Mouse (Mus musculus) C2C12 (cell line): Measurements from ENCODE around the gene Zkscan17. TPM values are rescaled to one million over a fixed set of nuclear protein-coding genes. Genes with fewer than 3 reads are reported as not detected.

ENCODE experiments used
- H3K27me3 ChIP-seq: one replicate; pipeline ENCODE4 v1.6.1; 2011; ENCODE audit not compliant: control insufficient read depth, insufficient read depth, insufficient read length
- H3K36me3 ChIP-seq: one replicate; pipeline ENCODE4 v1.6.1; 2011; ENCODE audit not compliant: control insufficient read depth, insufficient read depth
- H3K4me3 ChIP-seq: one replicate; pipeline ENCODE4 v1.5.1; 2011; ENCODE audit warnings: mild to moderate bottlenecking, control low read depth; ENCODE audit not compliant: poor library complexity, insufficient read depth, severe bottlenecking
- H3K79me2 ChIP-seq: one replicate; pipeline ENCODE4 v1.6.1; 2011; ENCODE audit not compliant: control insufficient read depth, insufficient read depth
- H3K79me3 ChIP-seq: one replicate; pipeline ENCODE4 v1.6.1; 2011; ENCODE audit warnings: low read depth, control low read depth
- H3ac ChIP-seq: one replicate; pipeline ENCODE3; 2011; ENCODE audit warnings: low read depth; ENCODE audit not compliant: control insufficient read depth, insufficient read length
- CEBPB ChIP-seq: IDR thresholded peaks from one replicate; pipeline ENCODE4 v1.6.1; 2011; ENCODE audit warnings: low read depth, mild to moderate bottlenecking, control low read depth, moderate library complexity
- CTCF ChIP-seq: IDR thresholded peaks from one replicate; pipeline ENCODE4 v1.5.1; 2011; ENCODE audit not compliant: control insufficient read depth, insufficient read depth, insufficient read length
- FOSL1 ChIP-seq: IDR thresholded peaks from one replicate; pipeline ENCODE4 v1.8.0; 2011; ENCODE audit warnings: mild to moderate bottlenecking, low read length; ENCODE audit not compliant: poor library complexity, insufficient read depth, severe bottlenecking
- MAX ChIP-seq: IDR thresholded peaks from one replicate; pipeline ENCODE4 v1.6.1; 2011; ENCODE audit warnings: mild to moderate bottlenecking, control low read depth
- MYOD1 ChIP-seq: IDR thresholded peaks from one replicate; pipeline ENCODE4 v1.6.1; 2011; ENCODE audit warnings: low read depth; ENCODE audit not compliant: control insufficient read depth, insufficient read length
- MYOG ChIP-seq: IDR thresholded peaks from one replicate; pipeline ENCODE4 v1.6.1; 2011; ENCODE audit not compliant: control insufficient read depth, insufficient read length; ENCODE audit errors: extremely low read depth
- USF1 ChIP-seq: IDR thresholded peaks from one replicate; pipeline ENCODE4 v1.6.1; 2011; ENCODE audit warnings: low read depth, mild to moderate bottlenecking, control low read depth, moderate library complexity
- polyA plus RNA-seq: library from polyadenylated mRNA; unstranded; fragments of >200 nt; fragmentation: generic; extraction: Trizol; gene quantifications from one replicate; pipeline ENCODE4 v1.2.1, GENCODE M21; 2012; ENCODE audit warnings: missing spikeins

Zkscan17 gene
- polyA plus RNA-seq, 1 experiment: 21.5 TPM

DNA sequence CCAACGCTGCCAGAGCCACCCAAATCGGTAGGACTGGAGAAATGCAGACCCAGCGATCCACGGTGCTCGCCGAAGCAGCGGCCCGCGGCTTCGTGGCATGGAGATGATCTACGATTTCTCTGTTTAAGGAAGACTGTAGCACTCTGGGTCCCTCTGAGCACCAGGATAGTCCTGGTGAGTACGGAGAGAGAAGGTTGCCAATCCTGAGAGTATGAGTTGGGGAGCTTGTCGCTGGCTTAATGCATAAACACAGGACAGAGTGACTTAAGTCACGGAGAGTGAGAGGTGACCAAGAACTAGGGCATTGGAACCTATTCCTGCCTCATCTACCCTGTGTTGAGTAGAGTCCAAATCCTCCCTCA, 19.9 kb downstream of the Zkscan17 start:
- Histone ChIP-seq H3ac (peak overlapping the region; percentile 64), H3K79me3 (peaks cover 25% of the 10 kb centered on the region), H3K4me3 (peak overlapping the region; percentile 99), H3K79me2 (peaks cover 58% of the 10 kb centered on the region), H3K27me3 (no peaks in the 10 kb centered on the region), H3K36me3 (peaks cover 35% of the 10 kb centered on the region)
- no peak for TF ChIP-seq FOSL1
- TF ChIP-seq MYOG: no peak
- no peak for TF ChIP-seq MYOD1
- TF ChIP-seq USF1: no peak
- no peak for TF ChIP-seq CEBPB
- no peak for TF ChIP-seq CTCF
- TF ChIP-seq MAX: no peak

DNA sequence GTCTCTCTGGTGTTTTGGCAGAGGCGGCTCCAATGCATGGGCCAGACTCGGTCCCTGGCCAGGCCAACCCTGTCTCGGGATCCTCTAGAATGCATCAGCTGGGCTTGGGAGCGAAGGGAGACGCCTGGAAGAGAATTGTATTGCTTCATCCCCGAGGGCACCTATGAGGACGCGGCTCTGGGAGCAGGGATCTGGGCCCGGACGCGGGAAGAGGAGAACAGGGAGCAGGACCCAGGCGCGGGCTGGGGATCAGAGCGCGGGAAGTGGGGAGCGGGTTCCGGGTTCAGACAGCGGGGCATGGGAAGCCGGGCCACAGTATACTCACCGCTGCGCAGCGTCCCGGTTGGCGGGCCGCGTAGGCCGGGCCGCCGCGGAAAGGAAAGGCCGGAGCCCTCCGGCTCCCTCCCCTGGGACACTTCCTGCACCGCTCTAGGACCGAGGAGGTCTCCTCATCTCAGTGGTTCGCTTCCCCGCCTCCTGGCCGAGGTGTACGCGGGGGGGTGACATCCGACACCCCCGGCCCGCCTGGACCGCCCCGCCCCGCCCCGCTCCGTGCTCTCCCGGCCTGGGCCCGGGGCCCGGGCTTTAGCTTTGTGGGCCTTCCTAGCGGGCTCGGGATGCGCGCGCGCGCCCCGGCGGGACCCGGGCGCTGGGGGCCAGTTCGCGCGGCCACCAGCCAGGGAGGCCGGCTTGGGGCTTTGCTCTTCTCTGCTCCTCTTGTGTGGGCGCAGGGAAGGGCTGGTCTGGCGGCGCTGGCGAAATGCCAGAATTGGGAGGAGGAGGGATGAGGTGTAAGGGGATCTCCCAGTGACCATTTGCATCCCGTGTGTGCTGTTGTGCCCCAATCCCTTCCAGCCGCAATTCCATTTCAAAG, 20.5 kb downstream of the Zkscan17 start:
- H3K79me2 ChIP-seq: peaks cover 58% of the 10 kb centered on the region
- TF ChIP-seq MYOG: no peak
- TF ChIP-seq MYOD1: no peak
- TF ChIP-seq CEBPB: peak; percentile 9
- peak; percentile 22 for TF ChIP-seq MAX
- H3K36me3 ChIP-seq: peaks cover 39% of the 10 kb centered on the region
- peak overlapping the region; percentile 82 for H3ac ChIP-seq
- peak overlapping the region; percentile 99 for H3K4me3 ChIP-seq
- H3K27me3 ChIP-seq: no peaks in the 10 kb centered on the region
- H3K79me3 ChIP-seq: peaks cover 25% of the 10 kb centered on the region

DNA sequence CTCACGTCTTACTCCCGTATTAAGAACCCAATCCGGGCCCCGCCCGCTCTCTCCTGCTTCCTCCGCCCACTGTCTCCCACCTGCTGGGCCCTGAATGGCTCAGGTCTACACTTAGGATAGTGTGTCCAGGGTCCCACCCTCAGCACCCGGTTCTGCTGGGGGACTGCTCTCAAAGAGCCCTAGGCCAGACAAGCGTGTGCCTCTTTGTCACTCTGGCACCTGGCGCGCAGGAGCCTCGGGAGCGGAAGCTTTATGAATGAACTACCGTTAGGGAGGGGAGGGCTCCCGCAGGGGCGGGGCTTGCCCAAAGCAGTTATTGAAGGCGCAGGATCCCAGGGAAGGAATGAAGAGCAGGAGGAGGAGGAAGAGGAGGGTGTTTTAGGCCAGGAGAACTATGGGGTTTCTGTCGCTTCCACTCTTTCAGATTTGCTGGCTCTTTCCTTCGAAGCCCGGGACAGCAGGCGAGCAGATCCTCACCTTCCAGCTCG, 21.2 kb downstream of the Zkscan17 start:
- H3K79me3 ChIP-seq: peaks cover 25% of the 10 kb centered on the region
- no peak for TF ChIP-seq CTCF
- TF ChIP-seq USF1: no peak
- no peak for TF ChIP-seq MYOG
- no peak for TF ChIP-seq MYOD1
- no peak for TF ChIP-seq CEBPB
- no peak for TF ChIP-seq FOSL1
- no peak for TF ChIP-seq MAX
- peaks cover 62% of the 10 kb centered on the region for H3K79me2 ChIP-seq
- peak overlapping the region; percentile 82 for H3ac ChIP-seq
- peaks cover 45% of the 10 kb centered on the region for H3K36me3 ChIP-seq
- no peaks in the 10 kb centered on the region for H3K27me3 ChIP-seq
- H3K4me3 ChIP-seq: peak overlapping the region; percentile 99

DNA sequence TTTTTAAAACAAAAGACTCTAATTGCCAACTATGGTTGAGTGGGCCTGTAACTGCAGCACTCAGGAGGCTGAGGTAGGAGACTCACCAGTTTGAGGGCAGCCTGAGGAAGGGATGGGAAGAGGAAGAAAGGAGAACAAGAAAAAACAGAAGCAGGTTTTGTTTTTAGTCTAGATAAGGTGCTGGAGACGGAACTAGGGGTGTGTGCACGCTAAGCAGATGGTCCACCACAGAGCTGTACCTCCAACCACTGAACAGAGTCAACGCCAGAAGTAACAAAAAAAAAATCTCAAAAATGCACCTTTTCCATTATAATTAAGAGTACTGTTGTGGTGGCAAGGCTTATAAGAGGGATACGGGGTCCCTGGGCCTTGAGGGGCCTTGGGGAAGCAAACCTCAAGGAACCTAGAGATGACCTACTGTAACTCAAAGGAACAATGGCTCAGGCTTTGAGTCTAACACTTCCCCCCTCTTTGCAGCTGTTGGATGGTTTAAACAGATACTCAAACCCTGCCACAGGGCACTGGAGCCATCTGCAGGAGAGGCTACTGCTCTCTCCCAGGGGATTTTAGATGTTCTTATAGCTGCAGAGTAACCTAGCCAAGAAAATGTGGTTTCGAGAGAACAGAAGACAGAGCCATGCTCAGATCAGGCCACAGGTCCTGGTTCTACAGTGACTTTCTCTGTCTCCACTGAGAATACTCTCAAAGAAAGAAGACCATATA, 24.4 kb downstream of the Zkscan17 start:
- peaks cover 28% of the 10 kb centered on the region for H3K79me3 ChIP-seq
- no peak overlapping the region for H3K4me3 ChIP-seq
- H3K36me3 ChIP-seq: peaks cover 77% of the 10 kb centered on the region
- H3K27me3 ChIP-seq: no peaks in the 10 kb centered on the region
- no peak for TF ChIP-seq FOSL1
- no peak for TF ChIP-seq USF1
- TF ChIP-seq MYOD1: no peak
- TF ChIP-seq CTCF: no peak
- TF ChIP-seq MYOG: no peak
- no peak for TF ChIP-seq CEBPB
- TF ChIP-seq MAX: no peak
- H3K79me2 ChIP-seq: peaks cover 56% of the 10 kb centered on the region
- no peak overlapping the region for H3ac ChIP-seq

DNA sequence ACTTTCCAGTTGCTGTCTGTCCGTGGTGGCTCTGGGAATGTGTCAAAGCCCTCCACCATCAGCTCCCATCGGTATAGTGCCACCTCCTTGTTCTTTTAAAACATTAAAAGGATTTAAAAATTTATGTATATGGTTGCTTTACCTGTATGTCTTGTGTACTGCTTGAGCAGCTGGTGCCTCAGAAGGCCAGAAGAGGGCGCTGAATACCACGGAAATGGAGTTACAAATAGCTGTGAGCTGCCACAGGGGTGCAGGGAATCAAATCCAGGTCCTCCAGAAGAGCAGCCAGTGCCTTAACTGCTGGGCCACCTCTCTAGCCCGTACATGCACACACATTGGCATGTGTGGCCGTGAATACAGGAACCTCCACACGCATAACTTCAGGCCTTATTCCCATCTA, 28.8 kb downstream of the Zkscan17 start:
- H3K4me3 ChIP-seq: no peak overlapping the region
- H3K79me3 ChIP-seq: peaks cover 5% of the 10 kb centered on the region
- no peak overlapping the region for H3ac ChIP-seq
- peaks cover 17% of the 10 kb centered on the region for H3K79me2 ChIP-seq
- no peak for TF ChIP-seq FOSL1
- TF ChIP-seq MYOD1: no peak
- TF ChIP-seq CEBPB: no peak
- TF ChIP-seq USF1: no peak
- no peak for TF ChIP-seq MYOG
- no peak for TF ChIP-seq CTCF
- no peak for TF ChIP-seq MAX
- peaks cover 98% of the 10 kb centered on the region for H3K36me3 ChIP-seq
- H3K27me3 ChIP-seq: no peaks in the 10 kb centered on the region
